Mouse (Mus musculus) bone marrow, adult 2 months (tissue): ENCODE results near the gene Gba2. TPM values are rescaled to one million over a fixed set of nuclear protein-coding genes. Genes with fewer than 3 reads are reported as not detected.
"Not testable (repeated sequence)": the region's sequence is repeated elsewhere in the genome, so short reads cannot be mapped to it uniquely, and the experiment has no call there.

Experiments
- H3K27ac ChIP-seq: fragments of 200-500 bp; 2 replicates; pipeline ENCODE4 v1.5.1; 2012; ENCODE audit warnings: low read depth, mild to moderate bottlenecking, control low read depth, inconsistent platforms, low read length; ENCODE audit not compliant: control insufficient read depth, poor library complexity, insufficient read depth
- H3K4me1 ChIP-seq: fragments of 200-500 bp; 2 replicates; pipeline ENCODE4 v1.6.1; 2011; ENCODE audit warnings: low read length; ENCODE audit not compliant: control insufficient read depth, insufficient read depth
- H3K4me3 ChIP-seq: fragments of 200-500 bp; replicated peaks from 2 replicates; pipeline ENCODE3; 2011; ENCODE audit warnings: mild to moderate bottlenecking, low read depth, low read length, control low read depth; ENCODE audit not compliant: control insufficient read depth
- CTCF ChIP-seq: fragments of 200-500 bp; IDR thresholded peaks from 2 replicates; pipeline ENCODE4 v1.5.1; 2011; ENCODE audit warnings: low read length, control low read depth; ENCODE audit not compliant: control insufficient read depth, insufficient read depth
- POLR2A ChIP-seq: fragments of 200-500 bp; IDR thresholded peaks from 2 replicates; pipeline ENCODE4 v1.6.1; 2011; ENCODE audit warnings: low read depth, mild to moderate bottlenecking, control low read depth, low read length, borderline replicate concordance; ENCODE audit not compliant: control insufficient read depth
- WGBS: fragments of 180-500 bp; shearing (Covaris S2); methylation state at CpG from one replicate; pipeline ENCODE4 v1.1.7; 2018; 5-methylcytosine and 5-hydroxymethylcytosine counted together
- polyA plus RNA-seq: library from polyadenylated mRNA; stranded (reverse); fragments of >200 nt; gene quantifications from 2 replicates; pipeline ENCODE4 v1.2.4, GENCODE M21; 2011; ENCODE audit warnings: low replicate concordance; ENCODE audit not compliant: missing spikeins, insufficient read depth, insufficient read length

The Gba2 gene
- polyA plus RNA-seq, 1 experiment = 29.8 TPM

DNA sequence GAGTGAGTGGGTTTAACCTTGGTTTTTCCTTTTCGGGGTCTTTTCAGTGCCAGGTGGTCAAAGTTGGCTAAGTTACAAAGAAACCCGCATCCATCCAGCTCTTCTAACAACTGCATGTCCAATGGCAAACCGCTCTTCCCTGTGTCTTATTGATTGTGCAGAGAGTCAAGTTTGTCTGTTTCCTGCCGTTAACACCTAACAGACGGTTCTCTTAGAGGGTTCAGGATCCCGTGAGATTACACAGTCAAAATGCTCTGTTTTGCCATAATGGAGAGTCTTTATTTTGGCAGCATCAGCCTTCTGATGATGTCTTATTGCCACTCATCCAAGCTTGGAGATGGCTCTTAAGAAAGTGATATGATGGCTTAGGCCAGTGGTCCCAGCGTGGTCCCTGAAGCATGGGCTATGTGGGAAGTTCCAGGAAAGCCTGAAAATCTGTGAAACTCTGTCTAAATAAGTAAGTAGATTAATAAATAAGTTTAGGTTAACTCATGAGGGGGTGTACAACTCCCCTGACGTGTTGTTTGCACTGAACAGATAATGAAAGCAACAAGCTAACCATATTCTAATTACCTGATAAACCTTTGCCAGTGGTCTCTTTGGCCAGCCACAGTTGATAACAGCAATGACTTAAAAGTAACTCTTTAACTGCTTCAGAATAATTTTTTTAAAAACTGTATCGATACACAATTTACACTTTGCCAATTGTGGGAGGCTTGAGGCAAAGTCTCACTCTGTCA, 21.7 kb upstream of the Gba2 start:
- WGBS = 68% methylated on average over 9 of the region's 9 CpGs
- Histone ChIP-seq H3K4me3 (no peak overlapping the region), H3K4me1 (peaks cover 7% of the 10 kb centered on the region; the same call in 1 of the 2 replicates), H3K27ac (peak overlapping the region; percentile 46; the same call in 1 of the 2 replicates)
- TF ChIP-seq CTCF (no peak), POLR2A (no peak)

GRCm38 (mm10) chr4:43598650-43599380, 20.1 kb upstream of the Gba2 start:
- Histone ChIP-seq H3K4me1 (peaks cover 2% of the 10 kb centered on the region; the same call in 1 of the 2 replicates), H3K27ac (peak overlapping the region; percentile 88)
- WGBS = 64% methylated on average over 7 of the region's 7 CpGs

GRCm38 (mm10) chr4:43598200-43598599, 19.5 kb upstream of the Gba2 start:
- no peak overlapping the region for H3K4me3 ChIP-seq
- H3K4me1 ChIP-seq = peaks cover 2% of the 10 kb centered on the region; the same call in 1 of the 2 replicates
- TF ChIP-seq CTCF (no peak), POLR2A (no peak)
- H3K27ac ChIP-seq = no peak overlapping the region
- WGBS = 47% methylated on average over 4 of the region's 4 CpGs

More at GRCm38 (mm10) chr4:43598650-43599380, 20.1 kb upstream of the Gba2 start:
- no peak overlapping the region for H3K4me3 ChIP-seq
- 0 out of 2 replicates have a peak, but pooled peaks have one; percentile 14 for TF ChIP-seq POLR2A
- TF ChIP-seq CTCF = no peak

GRCm38 (mm10) chr4:43596597-43596996, 17.9 kb upstream of the Gba2 start:
- 68% methylated on average over 2 of the region's 2 CpGs for WGBS

GRCm38 (mm10) chr4:43593453-43593852, 14.8 kb upstream of the Gba2 start:
- TF ChIP-seq CTCF (no peak), POLR2A (no peak)
- WGBS = 36% methylated on average over 3 of the region's 3 CpGs
- Histone ChIP-seq H3K27ac (no peak overlapping the region), H3K4me3 (no peak overlapping the region), H3K4me1 (no peaks in the 10 kb centered on the region; the same call in 1 of the 2 replicates)

More at GRCm38 (mm10) chr4:43596597-43596996, 17.9 kb upstream of the Gba2 start:
- not testable (repeated sequence) for H3K4me3 ChIP-seq, H3K4me1 ChIP-seq, H3K27ac ChIP-seq

DNA sequence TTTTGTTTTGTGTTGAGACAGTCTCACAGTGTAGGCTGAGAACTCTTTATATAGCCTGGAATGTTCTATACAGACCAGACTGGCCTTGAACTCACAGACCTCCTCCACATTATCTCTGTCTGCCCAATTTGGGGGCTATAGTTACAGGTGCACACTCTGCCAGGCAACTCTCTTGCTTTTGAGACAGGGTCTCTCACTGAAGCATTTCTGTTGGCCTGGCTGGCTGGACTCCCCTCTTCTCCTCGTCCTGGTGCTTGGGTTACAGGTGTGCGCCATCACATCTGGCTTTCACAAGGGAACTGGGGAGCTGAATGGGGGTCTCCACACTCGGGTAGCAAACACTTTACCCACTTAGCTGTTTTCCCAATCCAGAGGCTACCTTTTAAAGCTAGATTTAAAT, 13.3 kb upstream of the Gba2 start:
- WGBS = 66% methylated on average over 3 of the region's 3 CpGs
- Histone ChIP-seq H3K4me1 (no peaks in the 10 kb centered on the region), H3K4me3 (no peak overlapping the region), H3K27ac (no peak overlapping the region)
- no peak for TF ChIP-seq CTCF
- TF ChIP-seq POLR2A = no peak

DNA sequence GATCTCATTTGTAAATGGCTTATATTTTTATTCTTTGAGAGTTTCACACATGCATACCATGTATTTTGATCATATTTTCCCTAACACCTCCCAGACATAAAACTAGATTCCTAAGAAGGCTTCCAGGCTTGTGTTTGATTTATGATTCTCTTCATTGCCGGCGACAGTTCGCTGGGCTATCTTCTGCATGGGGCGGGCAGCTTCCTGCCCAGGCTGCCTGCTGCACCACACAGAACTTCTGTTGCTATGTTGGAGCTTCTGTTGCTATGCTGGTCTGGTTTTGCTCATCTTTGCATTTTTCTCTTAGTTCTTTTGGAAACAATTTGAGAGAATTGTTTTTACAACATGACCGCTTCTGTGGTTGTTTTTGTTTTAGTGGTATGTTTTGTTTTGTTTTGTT, 12.9 kb upstream of the Gba2 start:
- WGBS = 19% methylated on average over 5 of the region's 5 CpGs
- TF ChIP-seq POLR2A (no peak), CTCF (no peak)
- Histone ChIP-seq H3K4me1 (no peaks in the 10 kb centered on the region), H3K4me3 (no peak overlapping the region), H3K27ac (no peak overlapping the region)

GRCm38 (mm10) chr4:43587681-43588080, 9.0 kb upstream of the Gba2 start:
- H3K4me3 ChIP-seq = no peak overlapping the region
- WGBS = 26% methylated on average over 7 of the region's 7 CpGs
- no peaks in the 10 kb centered on the region for H3K4me1 ChIP-seq
- TF ChIP-seq CTCF (no peak), POLR2A (no peak)
- no peak overlapping the region for H3K27ac ChIP-seq

DNA sequence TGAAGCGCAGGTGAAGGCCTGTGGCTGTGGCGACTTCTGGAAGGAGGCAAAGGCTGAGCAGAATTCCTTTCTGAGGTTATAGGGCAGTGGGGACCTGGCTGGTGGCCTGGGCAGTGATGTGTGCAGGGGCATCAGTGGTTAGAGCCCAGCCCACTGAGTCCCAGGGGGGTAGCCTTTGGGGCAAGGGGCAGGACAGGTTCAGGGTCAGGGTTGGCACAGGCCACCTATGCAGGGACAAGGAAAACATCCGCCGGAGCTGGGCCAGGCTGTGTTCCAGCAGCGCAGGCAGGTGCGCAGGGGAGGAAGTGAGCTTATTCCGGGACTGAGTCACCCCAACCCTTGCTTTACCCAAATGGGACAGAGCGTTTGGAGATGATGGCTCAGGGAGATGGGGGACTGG, 7.7 kb upstream of the Gba2 start:
- TF ChIP-seq CTCF = no peak
- 0 out of 2 replicates have a peak, but pooled peaks have one; percentile 14 for TF ChIP-seq POLR2A
- H3K4me1 ChIP-seq = no peaks in the 10 kb centered on the region
- no peak overlapping the region for H3K4me3 ChIP-seq
- H3K27ac ChIP-seq = no peak overlapping the region
- WGBS = 31% methylated on average over 8 of the region's 8 CpGs
